Mouse (Mus musculus) lung, adult 2 months (tissue): ENCODE measurements around the gene Foxa2.

Experiments
- CTCF ChIP-seq: fragments of 200-500 bp; IDR thresholded peaks from 2 replicates; pipeline ENCODE4 v1.5.1; 2011; ENCODE audit warnings: mild to moderate bottlenecking, low read length, control low read depth; ENCODE audit not compliant: insufficient read depth
- POLR2A ChIP-seq: fragments of 200-500 bp; IDR thresholded peaks from 2 replicates; pipeline ENCODE4 v1.6.1; 2011; ENCODE audit warnings: low read depth, mild to moderate bottlenecking, control low read depth, low read length, borderline replicate concordance; ENCODE audit errors: extremely low read depth

DNA sequence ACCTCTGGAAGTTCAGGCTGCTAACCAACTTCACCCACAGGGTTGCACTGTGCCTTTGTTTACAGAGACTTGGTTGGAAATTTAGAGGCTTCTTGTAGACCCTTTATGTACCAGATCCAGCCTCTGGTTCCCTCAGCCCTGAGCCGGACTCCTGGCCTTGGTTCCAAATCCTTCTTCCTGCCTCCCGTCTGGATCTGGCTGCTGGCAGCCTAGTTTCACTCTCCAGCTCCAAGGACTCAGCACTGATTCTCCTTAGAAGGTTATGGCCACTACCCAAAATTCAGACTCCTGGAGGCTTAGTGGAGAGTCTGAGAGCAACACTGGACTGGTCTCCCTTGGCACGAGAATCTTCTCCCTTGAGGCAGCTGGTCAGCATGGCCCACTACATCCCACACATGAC is 43.3 kb downstream of the Foxa2 start:
- TF ChIP-seq CTCF: no peak
- TF ChIP-seq POLR2A: no peak
